Mouse (Mus musculus): ENCODE data around the gene Mpp6.

The Mpp6 gene

DNA sequence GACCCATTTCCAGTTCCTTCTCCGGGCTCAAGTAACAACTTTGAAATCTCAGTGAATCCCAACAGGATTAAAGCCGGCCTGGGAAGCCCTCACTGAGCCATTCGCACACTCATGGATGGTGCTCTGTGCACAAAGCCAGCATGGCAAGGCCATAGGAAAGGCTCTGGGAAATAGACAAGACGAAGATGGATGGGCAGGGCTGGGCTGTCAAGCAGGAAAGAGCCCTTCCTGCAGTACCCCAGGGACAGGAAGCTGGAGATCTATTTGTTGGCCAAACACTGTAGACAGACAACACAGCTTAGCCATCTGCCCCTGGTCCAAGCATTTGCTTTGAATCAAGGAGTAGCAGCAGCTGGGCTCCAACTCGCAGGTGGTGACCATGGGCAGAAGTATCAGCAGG, 118.1 kb downstream of the Mpp6 start:
- no peak for DNase-seq (ENCODE audit: low spot score)

DNA sequence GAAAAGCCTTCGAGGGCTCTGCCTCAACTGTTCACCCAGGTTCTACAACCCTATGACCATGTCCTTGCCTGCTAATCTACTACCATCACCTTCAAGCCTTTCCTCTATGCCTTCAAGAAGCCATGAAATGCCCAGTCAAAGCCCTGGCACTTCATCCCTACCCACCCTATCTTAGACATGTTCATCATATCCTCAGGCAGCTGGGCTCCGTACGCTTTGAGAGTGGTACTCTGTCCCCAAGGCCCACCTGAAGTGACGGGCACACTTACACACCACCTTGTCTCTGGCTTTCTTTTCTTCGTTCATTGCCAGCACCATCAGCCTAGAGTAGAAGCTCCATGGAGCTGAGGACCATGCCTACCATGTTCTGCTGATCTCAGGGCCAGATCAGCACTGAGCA, 121.2 kb downstream of the Mpp6 start:
- no peak for DNase-seq (ENCODE audit: low spot score)

GRCm38 (mm10) chr6:50232984-50233383, 122.9 kb downstream of the Mpp6 start:
- DNase-seq (ENCODE audit: low spot score), result no peak

- no peak for DNase-seq (ENCODE audit: low spot score)
Measured at GRCm38 (mm10) chr6:50237963-50238362, 127.9 kb downstream of the Mpp6 start.

- no peak for DNase-seq (ENCODE audit: low spot score)
Measured at GRCm38 (mm10) chr6:50239902-50240301, 129.9 kb downstream of the Mpp6 start.

- no peak for DNase-seq (ENCODE audit: low spot score)
Measured at GRCm38 (mm10) chr6:50240437-50240836, 130.4 kb downstream of the Mpp6 start.

GRCm38 (mm10) chr6:50244126-50244525, 134.1 kb downstream of the Mpp6 start:
- DNase-seq (ENCODE audit: low spot score), result no peak

GRCm38 (mm10) chr6:50244967-50245366, 134.9 kb downstream of the Mpp6 start:
- no peak for DNase-seq (ENCODE audit: low spot score)

DNA sequence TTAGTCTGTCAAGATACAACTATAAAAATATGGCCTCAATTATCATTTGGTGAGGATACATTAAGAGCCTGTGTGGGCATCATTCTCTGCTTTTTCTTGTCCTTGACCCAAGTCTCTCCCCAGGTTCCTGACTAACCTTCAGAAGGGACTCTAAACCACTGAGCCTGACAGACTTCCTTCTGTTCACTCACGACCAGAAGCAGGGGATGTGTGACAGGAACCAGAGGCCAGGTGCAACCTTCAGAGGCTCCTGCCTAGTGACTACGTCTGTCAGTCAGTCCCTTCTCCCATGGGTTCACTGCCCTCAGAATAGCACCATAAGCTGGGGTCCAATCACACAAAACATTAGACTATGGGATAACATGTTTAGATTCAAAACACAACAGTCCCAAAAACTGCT, 137.3 kb downstream of the Mpp6 start:
- DNase-seq (ENCODE audit: low spot score), result no peak

DNA sequence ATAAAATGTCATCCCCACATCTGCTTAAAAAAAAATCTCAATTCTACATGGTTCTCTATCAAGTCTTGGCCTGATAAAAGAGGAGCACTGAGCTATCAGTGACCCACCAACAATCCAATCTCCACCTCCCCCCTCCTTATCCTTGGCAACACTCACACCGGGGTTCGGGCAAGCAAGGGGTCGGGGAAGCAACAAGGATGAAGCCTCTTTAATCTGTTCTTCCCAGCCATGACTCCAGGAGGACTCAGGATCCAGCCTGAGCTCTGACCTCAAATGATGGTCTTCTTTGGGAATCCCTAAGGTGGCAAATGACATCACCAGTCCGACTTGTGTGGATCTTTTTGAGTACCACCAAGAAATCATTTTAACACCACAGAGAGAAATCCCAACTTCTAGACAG, 137.8 kb downstream of the Mpp6 start:
- no peak for DNase-seq (ENCODE audit: low spot score)

Measured in ovary, postnatal 36 days (tissue).